Mouse (Mus musculus): Measurements from ENCODE around the gene Tex30.

Tex30 gene

GRCm38 (mm10) chr1:44041797-44042554 lies 60.3 kb downstream of the Tex30 start:
- peak; percentile 10 to 49 for DNase-seq

Measured in lung, adult 18-20 months (tissue).